Mouse (Mus musculus): Measurements from ENCODE around the gene Krt27. TPM values are rescaled to one million over a fixed set of nuclear protein-coding genes. Genes with fewer than 3 reads are reported as not detected.

Krt27 gene
- polyA plus RNA-seq, 1 experiment from 2014 or later, result not detected

DNA sequence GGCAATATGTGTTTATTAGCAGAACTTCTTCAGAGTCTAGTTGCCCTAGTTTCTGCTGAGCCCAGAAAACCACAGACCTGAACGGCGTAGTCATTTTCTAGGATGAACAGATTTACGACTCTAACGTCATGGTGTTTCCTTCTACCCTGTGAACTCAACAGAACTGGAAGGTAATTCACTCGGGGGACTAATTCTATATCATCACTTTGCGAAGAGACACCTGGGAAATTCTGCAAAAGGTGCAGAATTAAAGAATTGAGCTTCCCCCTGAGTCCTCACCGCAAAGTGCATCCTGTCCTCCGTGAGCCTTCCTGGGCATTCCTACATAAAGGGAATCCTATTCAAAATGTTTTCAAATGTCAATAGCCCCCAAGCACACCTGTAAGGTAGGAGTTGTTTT lies 10.5 kb upstream of the Krt27 start:
- 84% methylated on average over 8 of the region's 8 CpGs for WGBS
- Histone ChIP-seq H3K27ac (ENCODE audit: low read length) (no peak overlapping the region), H3K4me3 (ENCODE audit: low read length) (no peak overlapping the region), H3K36me3 (ENCODE audit: control insufficient read depth, insufficient read depth) (no peaks in the 10 kb centered on the region), H3K9ac (ENCODE audit: low read length) (no peak overlapping the region), H3K4me2 (ENCODE audit: low read depth, low read length) (no peak overlapping the region), H3K4me1 (ENCODE audit: control insufficient read depth, insufficient read depth, low read length) (no peaks in the 10 kb centered on the region), H3K9me3 (replicated peaks; ENCODE audit: control insufficient read depth, low read length) (no peaks in the 10 kb centered on the region), H3K27me3 (ENCODE audit: control insufficient read depth, insufficient read depth, low read length) (peaks cover 2% of the 10 kb centered on the region; the same call in 1 of the 2 replicates)
- ATAC-seq (replicated peaks; ENCODE audit: extremely low read depth, insufficient read depth, low FRiP score), result no peak

DNA sequence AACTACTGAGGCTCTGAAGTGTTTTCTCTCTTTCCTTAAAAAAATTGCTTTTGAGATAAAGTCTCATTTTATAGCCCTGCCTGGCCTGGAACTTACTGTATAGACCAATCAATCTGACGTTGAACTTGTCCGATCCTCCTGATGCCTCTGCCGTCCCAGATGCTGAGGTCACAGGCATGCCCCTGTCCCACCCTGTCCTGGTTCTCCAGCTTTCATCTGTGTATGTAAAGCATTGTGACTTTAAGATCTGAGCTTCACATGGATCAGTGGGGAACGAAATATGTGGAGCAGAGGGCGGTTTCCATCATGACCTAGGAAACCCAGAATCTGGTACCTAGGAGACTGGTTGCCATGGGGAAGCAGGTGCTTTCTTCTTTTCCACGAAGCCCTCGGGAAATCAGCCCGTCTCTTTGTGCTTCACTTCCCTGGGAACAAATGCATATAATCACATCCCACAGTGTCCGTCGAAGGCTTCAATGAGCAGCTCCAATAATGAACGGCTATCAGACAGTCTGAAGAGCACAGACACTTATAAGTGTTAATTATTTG lies 11.5 kb downstream of the Krt27 start:
- 82% methylated on average over 11 of the region's 11 CpGs for WGBS
- Histone ChIP-seq H3K4me3 (ENCODE audit: low read length) (no peak overlapping the region), H3K27ac (ENCODE audit: low read length) (no peak overlapping the region), H3K36me3 (ENCODE audit: control insufficient read depth, insufficient read depth) (no peaks in the 10 kb centered on the region), H3K4me2 (ENCODE audit: low read depth, low read length) (no peak overlapping the region), H3K27me3 (ENCODE audit: control insufficient read depth, insufficient read depth, low read length) (peaks cover 2% of the 10 kb centered on the region; the same call in 1 of the 2 replicates), H3K9ac (ENCODE audit: low read length) (no peak overlapping the region), H3K4me1 (ENCODE audit: control insufficient read depth, insufficient read depth, low read length) (no peaks in the 10 kb centered on the region), H3K9me3 (replicated peaks; ENCODE audit: control insufficient read depth, low read length) (no peaks in the 10 kb centered on the region)
- no peak for ATAC-seq (replicated peaks; ENCODE audit: extremely low read depth, insufficient read depth, low FRiP score)

DNA sequence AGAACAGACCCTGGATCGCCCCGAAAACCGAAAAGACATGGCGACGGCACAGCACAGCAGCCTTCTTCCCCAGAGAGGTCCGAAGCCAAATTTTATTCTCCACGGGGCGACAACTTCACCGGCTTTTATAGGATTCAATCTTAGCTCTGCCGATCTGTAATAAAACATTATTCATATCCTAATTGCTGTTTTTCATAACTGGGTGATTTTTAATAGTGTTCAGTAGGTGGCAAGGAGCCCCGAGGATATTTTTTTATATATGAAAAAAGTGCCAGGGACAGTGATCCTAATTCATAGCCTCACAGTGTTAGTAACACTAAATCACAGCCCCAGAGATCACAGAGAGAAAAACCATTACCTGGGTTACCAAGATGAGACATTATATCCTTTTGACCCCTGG lies 13.0 kb downstream of the Krt27 start, which contains the start of gene Krt26:
Krt26 (minus strand) TSS at position 101 of the 400 bp plus-strand sequence.
- H3K36me3 ChIP-seq (ENCODE audit: control insufficient read depth, insufficient read depth), result no peaks in the 10 kb centered on the region
- H3K9me3 ChIP-seq (replicated peaks; ENCODE audit: control insufficient read depth, low read length), result no peaks in the 10 kb centered on the region
- ATAC-seq (replicated peaks; ENCODE audit: extremely low read depth, insufficient read depth, low FRiP score), result no peak
- 86% methylated on average over 11 of the region's 11 CpGs for WGBS
- no peak within 1 kb of the TSS for H3K4me3 ChIP-seq (ENCODE audit: low read length)
- H3K27ac ChIP-seq (ENCODE audit: low read length), result no peak within 1 kb of the TSS
- H3K4me2 ChIP-seq (ENCODE audit: low read depth, low read length), result no peak within 1 kb of the TSS
- no peaks in the 10 kb centered on the region for H3K4me1 ChIP-seq (ENCODE audit: control insufficient read depth, insufficient read depth, low read length)
- H3K27me3 ChIP-seq (ENCODE audit: control insufficient read depth, insufficient read depth, low read length), result peaks cover 2% of the 10 kb centered on the region; the same call in 1 of the 2 replicates
- no peak within 1 kb of the TSS for H3K9ac ChIP-seq (ENCODE audit: low read length)

DNA sequence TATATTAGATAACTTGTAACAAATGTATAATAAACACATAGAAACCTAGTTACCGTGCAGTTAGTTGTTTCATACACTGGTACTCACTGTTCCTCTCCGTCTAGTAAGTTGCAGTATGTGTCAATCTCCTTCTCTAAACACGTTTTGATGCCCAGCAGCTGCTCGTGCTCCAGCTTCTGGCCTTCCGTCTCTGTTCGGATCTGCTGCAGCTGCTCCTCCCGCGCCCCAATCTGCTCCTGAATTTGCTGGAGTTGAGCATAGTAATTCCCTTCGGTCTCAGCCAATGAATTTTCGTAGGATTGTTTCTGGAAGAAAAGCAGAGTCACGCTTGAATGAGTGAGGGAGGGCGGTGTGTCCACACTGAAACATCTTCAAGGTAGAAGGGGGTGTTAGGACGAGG lies 17.5 kb downstream of the Krt27 start:
- H3K4me1 ChIP-seq (ENCODE audit: control insufficient read depth, insufficient read depth, low read length), result no peaks in the 10 kb centered on the region
- no peak overlapping the region for H3K27ac ChIP-seq (ENCODE audit: low read length)
- H3K9me3 ChIP-seq (replicated peaks; ENCODE audit: control insufficient read depth, low read length), result no peaks in the 10 kb centered on the region
- WGBS, result 67% methylated on average over 13 of the region's 13 CpGs
- H3K4me3 ChIP-seq (ENCODE audit: low read length), result no peak overlapping the region
- no peak for ATAC-seq (replicated peaks; ENCODE audit: extremely low read depth, insufficient read depth, low FRiP score)
- no peak overlapping the region for H3K9ac ChIP-seq (ENCODE audit: low read length)
- no peak overlapping the region for H3K4me2 ChIP-seq (ENCODE audit: low read depth, low read length)
- H3K27me3 ChIP-seq (ENCODE audit: control insufficient read depth, insufficient read depth, low read length), result no peaks in the 10 kb centered on the region
- H3K36me3 ChIP-seq (ENCODE audit: control insufficient read depth, insufficient read depth), result no peaks in the 10 kb centered on the region

DNA sequence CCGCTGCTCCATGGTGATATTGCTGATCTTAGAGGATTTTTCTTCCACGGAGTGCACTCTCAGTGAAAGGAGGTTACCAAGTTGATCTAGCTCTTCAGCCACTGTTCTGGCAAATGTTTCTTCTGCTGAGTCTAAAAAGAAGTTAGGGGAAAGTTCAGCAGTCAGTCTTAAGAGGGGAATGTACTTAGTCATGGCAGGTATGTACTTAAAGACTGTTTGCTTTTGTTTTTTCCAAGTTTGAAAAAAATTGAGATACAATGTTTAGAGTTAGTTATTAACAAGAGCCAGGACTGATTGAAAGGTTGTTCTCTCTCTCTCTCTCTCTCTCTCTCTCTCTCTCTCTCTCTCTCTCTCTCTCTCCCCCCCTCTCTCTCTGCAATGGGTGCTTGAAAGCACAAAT lies 21.2 kb downstream of the Krt27 start:
- Histone ChIP-seq H3K27me3 (ENCODE audit: control insufficient read depth, insufficient read depth, low read length) (no peaks in the 10 kb centered on the region), H3K4me2 (ENCODE audit: low read depth, low read length) (no peak overlapping the region)
- no peak for ATAC-seq (replicated peaks; ENCODE audit: extremely low read depth, insufficient read depth, low FRiP score)

DNA sequence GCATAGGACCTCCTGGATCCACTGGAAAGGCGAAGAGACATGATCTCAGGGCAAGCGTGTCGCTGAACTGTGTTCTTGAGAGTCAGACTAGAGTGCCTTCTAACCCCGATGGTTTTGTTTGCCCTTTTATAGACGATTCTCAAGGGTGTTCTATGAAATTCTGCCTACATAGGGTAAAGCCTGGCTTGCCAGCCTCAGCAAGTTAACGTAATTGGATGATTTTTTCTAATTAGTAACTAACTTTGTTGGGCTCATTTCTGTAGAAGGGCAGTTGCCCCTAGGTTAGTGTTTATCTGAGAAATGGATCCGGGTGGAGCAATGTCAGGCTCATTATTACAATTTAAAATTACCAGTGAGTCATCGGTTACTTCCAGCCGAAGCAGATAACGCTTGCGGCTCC lies 28.1 kb downstream of the Krt27 start, which contains the start of gene Krt25:
Krt25 (minus strand) TSS at position 101 of the 400 bp plus-strand sequence.
- 81% methylated on average over 11 of the region's 11 CpGs for WGBS
- H3K4me1 ChIP-seq (ENCODE audit: control insufficient read depth, insufficient read depth, low read length), result 0 out of 2 replicates have a peak, but pooled peaks cover 2% of the 10 kb centered on the region
- no peak within 1 kb of the TSS for H3K9ac ChIP-seq (ENCODE audit: low read length)
- ATAC-seq (replicated peaks; ENCODE audit: extremely low read depth, insufficient read depth, low FRiP score), result no peak
- H3K36me3 ChIP-seq (ENCODE audit: control insufficient read depth, insufficient read depth), result no peaks in the 10 kb centered on the region
- no peaks in the 10 kb centered on the region for H3K9me3 ChIP-seq (replicated peaks; ENCODE audit: control insufficient read depth, low read length)
- no peak within 1 kb of the TSS for H3K4me3 ChIP-seq (ENCODE audit: low read length)
- H3K27me3 ChIP-seq (ENCODE audit: control insufficient read depth, insufficient read depth, low read length), result no peaks in the 10 kb centered on the region
- no peak within 1 kb of the TSS for H3K27ac ChIP-seq (ENCODE audit: low read length)
- H3K4me2 ChIP-seq (ENCODE audit: low read depth, low read length), result no peak within 1 kb of the TSS

More for the DNA sequence above, 21.2 kb downstream of the Krt27 start:
- H3K4me3 ChIP-seq (ENCODE audit: low read length), result no peak overlapping the region
- no peak overlapping the region for H3K27ac ChIP-seq (ENCODE audit: low read length)
- 48% methylated on average over 2 of the region's 2 CpGs for WGBS
- H3K9me3 ChIP-seq (replicated peaks; ENCODE audit: control insufficient read depth, low read length), result no peaks in the 10 kb centered on the region
- no peak overlapping the region for H3K9ac ChIP-seq (ENCODE audit: low read length)
- H3K36me3 ChIP-seq (ENCODE audit: control insufficient read depth, insufficient read depth), result no peaks in the 10 kb centered on the region
- no peaks in the 10 kb centered on the region for H3K4me1 ChIP-seq (ENCODE audit: control insufficient read depth, insufficient read depth, low read length)

DNA sequence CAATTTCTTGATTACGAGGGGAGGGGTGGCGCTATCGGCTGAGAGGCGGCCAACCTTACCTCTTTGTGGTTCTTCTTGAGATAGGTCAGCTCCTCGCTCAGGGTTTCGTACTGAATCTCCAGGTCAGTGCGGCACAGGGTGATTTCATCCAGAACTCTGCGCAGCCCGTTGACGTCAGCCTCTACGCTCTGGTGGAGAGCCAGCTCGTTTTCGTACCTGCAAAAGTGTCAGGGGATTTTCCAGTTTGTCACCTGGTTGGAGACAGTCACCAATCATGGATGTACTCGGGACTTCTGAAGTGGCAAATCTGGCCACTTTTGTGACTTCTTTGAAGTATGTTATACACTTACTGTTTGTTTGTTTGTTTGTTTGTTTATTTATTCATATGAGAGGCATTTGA lies 29.8 kb downstream of the Krt27 start:
- Histone ChIP-seq H3K36me3 (ENCODE audit: control insufficient read depth, insufficient read depth) (no peaks in the 10 kb centered on the region), H3K4me3 (ENCODE audit: low read length) (no peak overlapping the region), H3K9me3 (replicated peaks; ENCODE audit: control insufficient read depth, low read length) (no peaks in the 10 kb centered on the region), H3K4me2 (ENCODE audit: low read depth, low read length) (no peak overlapping the region), H3K9ac (ENCODE audit: low read length) (no peak overlapping the region), H3K4me1 (ENCODE audit: control insufficient read depth, insufficient read depth, low read length) (0 out of 2 replicates have a peak, but pooled peaks cover 2% of the 10 kb centered on the region), H3K27me3 (ENCODE audit: control insufficient read depth, insufficient read depth, low read length) (no peaks in the 10 kb centered on the region), H3K27ac (ENCODE audit: low read length) (no peak overlapping the region)
- no peak for ATAC-seq (replicated peaks; ENCODE audit: extremely low read depth, insufficient read depth, low FRiP score)
- WGBS, result 78% methylated on average over 14 of the region's 14 CpGs

DNA sequence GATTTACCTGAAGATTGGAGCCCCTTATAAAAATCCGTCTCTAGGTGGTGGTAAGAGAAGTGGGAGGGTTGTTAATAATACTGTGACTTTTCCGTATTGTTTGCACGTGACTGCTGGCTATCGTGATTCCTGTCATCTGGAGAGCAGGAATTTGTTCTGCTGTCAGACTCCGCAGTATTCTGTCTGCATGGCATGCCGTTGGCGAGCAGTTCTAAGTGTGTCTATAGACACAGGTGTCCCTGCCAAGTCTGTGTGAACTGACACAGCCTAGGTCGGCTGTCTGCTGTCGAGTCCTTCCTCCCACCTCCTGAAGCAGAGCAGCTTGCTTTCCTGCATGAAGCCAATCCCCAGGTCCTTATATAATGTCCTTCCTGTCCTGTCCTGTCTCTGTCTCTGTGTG lies 31.8 kb downstream of the Krt27 start:
- H3K4me2 ChIP-seq (ENCODE audit: low read depth, low read length), result peak overlapping the region; percentile 46
- 0 out of 2 replicates have a peak, but pooled peaks cover 2% of the 10 kb centered on the region for H3K4me1 ChIP-seq (ENCODE audit: control insufficient read depth, insufficient read depth, low read length)
- no peaks in the 10 kb centered on the region for H3K36me3 ChIP-seq (ENCODE audit: control insufficient read depth, insufficient read depth)
- H3K27ac ChIP-seq (ENCODE audit: low read length), result no peak overlapping the region
- no peaks in the 10 kb centered on the region; the same call in 1 of the 2 replicates for H3K27me3 ChIP-seq (ENCODE audit: control insufficient read depth, insufficient read depth, low read length)
- 33% methylated on average over 9 of the region's 9 CpGs for whole genome bisulfite sequencing
- no peak overlapping the region for H3K4me3 ChIP-seq (ENCODE audit: low read length)
- 0 out of 2 replicates have a peak overlapping the region, but pooled peaks have one; percentile 26 for H3K9ac ChIP-seq (ENCODE audit: low read length)
- peak; percentile 65; the same call in 1 of the 2 replicates for ATAC-seq (replicated peaks; ENCODE audit: extremely low read depth, insufficient read depth, low FRiP score)
- no peaks in the 10 kb centered on the region for H3K9me3 ChIP-seq (replicated peaks; ENCODE audit: control insufficient read depth, low read length)

DNA sequence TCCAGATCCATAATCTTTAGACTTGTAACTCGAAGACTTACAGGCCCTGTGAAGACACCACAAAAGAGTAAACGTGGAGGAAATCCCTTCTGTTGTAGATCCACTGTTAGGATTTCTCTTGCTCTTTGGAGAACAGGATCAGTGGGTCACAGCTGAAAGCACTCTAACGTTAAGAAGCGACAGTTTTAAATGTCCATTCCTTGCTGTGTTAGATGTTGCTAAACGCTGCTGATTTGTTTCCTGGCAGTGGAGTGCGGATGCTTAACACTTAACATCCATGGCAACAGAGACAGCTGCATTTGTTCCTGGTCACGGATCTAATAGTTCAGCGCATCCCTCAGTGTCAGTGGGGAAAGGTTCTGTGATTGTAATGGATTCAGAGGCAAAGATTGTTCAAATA lies 34.4 kb downstream of the Krt27 start:
- no peaks in the 10 kb centered on the region for H3K36me3 ChIP-seq (ENCODE audit: control insufficient read depth, insufficient read depth)
- no peaks in the 10 kb centered on the region for H3K9me3 ChIP-seq (replicated peaks; ENCODE audit: control insufficient read depth, low read length)
- no peak overlapping the region for H3K4me3 ChIP-seq (ENCODE audit: low read length)
- 0 out of 2 replicates have a peak, but pooled peaks cover 2% of the 10 kb centered on the region for H3K4me1 ChIP-seq (ENCODE audit: control insufficient read depth, insufficient read depth, low read length)
- H3K27ac ChIP-seq (ENCODE audit: low read length), result no peak overlapping the region
- no peak overlapping the region for H3K9ac ChIP-seq (ENCODE audit: low read length)
- no peak overlapping the region for H3K4me2 ChIP-seq (ENCODE audit: low read depth, low read length)
- ATAC-seq (replicated peaks; ENCODE audit: extremely low read depth, insufficient read depth, low FRiP score), result no peak
- WGBS, result 66% methylated on average over 8 of the region's 8 CpGs
- no peaks in the 10 kb centered on the region; the same call in 1 of the 2 replicates for H3K27me3 ChIP-seq (ENCODE audit: control insufficient read depth, insufficient read depth, low read length)

Measured in heart, embryonic 16.5 days (tissue).